Mouse (Mus musculus) hindbrain, embryonic 11.5 days (tissue): ENCODE data around the gene Atrnl1. TPM values are rescaled to one million over a fixed set of nuclear protein-coding genes. Genes with fewer than 3 reads are reported as not detected.

ENCODE experiments used
- ATAC-seq: fragments of 200-750 bp; cut with Nextera tagmentation; 2 replicates; pipeline ENCODE4 v1.8.0; 2017; ENCODE audit warnings: mild to moderate bottlenecking, moderate TSS enrichment, moderate library complexity; ENCODE audit not compliant: low FRiP score
- DNase-seq: peaks from one replicate; pipeline ENCODE4 v3.0.0-alpha.2; 2015; ENCODE audit warnings: low spot score
- H3K27ac ChIP-seq: fragments of 300-500 bp; sonication (generic); 2 replicates; pipeline ENCODE4 v1.5.1; 2014; ENCODE audit warnings: mild to moderate bottlenecking, low read depth, low read length
- H3K27me3 ChIP-seq: fragments of 300-500 bp; sonication (generic); 2 replicates; pipeline ENCODE4 v1.6.1; 2014; ENCODE audit warnings: mild to moderate bottlenecking, low read length, moderate library complexity, mixed read lengths; ENCODE audit not compliant: control insufficient read depth, insufficient read depth
- H3K36me3 ChIP-seq: fragments of 300-500 bp; sonication (generic); 2 replicates; pipeline ENCODE4 v1.6.1; 2014; ENCODE audit warnings: mild to moderate bottlenecking, low read length, moderate library complexity, mixed read lengths; ENCODE audit not compliant: control insufficient read depth, insufficient read depth
- H3K4me1 ChIP-seq: fragments of 300-500 bp; sonication (generic); replicated peaks from 2 replicates; pipeline ENCODE4 v1.6.1; 2014; ENCODE audit warnings: low read length, mixed read lengths; ENCODE audit not compliant: control insufficient read depth, insufficient read depth
- H3K4me2 ChIP-seq: fragments of 300-500 bp; sonication (generic); replicated peaks from 2 replicates; pipeline ENCODE4 v1.6.1; 2014; ENCODE audit warnings: mild to moderate bottlenecking, low read depth, low read length
- H3K4me3 ChIP-seq: fragments of 300-500 bp; sonication (generic); 2 replicates; pipeline ENCODE4 v1.5.1; 2014; ENCODE audit warnings: low read depth, low read length
- H3K9ac ChIP-seq: fragments of 300-500 bp; sonication (generic); 2 replicates; pipeline ENCODE4 v1.6.1; 2014; ENCODE audit warnings: low read depth, low read length
- H3K9me3 ChIP-seq: fragments of 300-500 bp; sonication (generic); 2 replicates; pipeline ENCODE4 v1.6.1; 2016; ENCODE audit warnings: low read length; ENCODE audit not compliant: control insufficient read depth
- WGBS: fragments of 180-500 bp; shearing (Covaris S2); extraction: QIAGEN DNeasy Blood & Tissue Kit; methylation state at CpG from one replicate; pipeline ENCODE4 v1.1.7; 2014; 5-methylcytosine and 5-hydroxymethylcytosine counted together
- polyA plus RNA-seq: library from polyadenylated mRNA; unstranded; fragments of >200 nt; fragmentation: Nextera tagmentation; extraction: Ambion mirVana; gene quantifications from 2 replicates; pipeline ENCODE4 v1.2.1, GENCODE M21; 2014

Gene Atrnl1
- polyA plus RNA-seq, 1 experiment from 2014 or later = 6.6 TPM

GRCm38 (mm10) chr19:58077529-58078070 is 466.8 kb downstream of the Atrnl1 start:
- Histone ChIP-seq H3K36me3 (no peaks in the 10 kb centered on the region), H3K4me2 (no peak overlapping the region), H3K9me3 (no peaks in the 10 kb centered on the region), H3K4me1 (no peaks in the 10 kb centered on the region), H3K27ac (no peak overlapping the region), H3K27me3 (no peaks in the 10 kb centered on the region), H3K9ac (no peak overlapping the region), H3K4me3 (no peak overlapping the region)
- ATAC-seq (no peak), DNase-seq (no peak)
- WGBS = 92% methylated on average over 10 of the region's 10 CpGs

GRCm38 (mm10) chr19:58080168-58080567 is 469.3 kb downstream of the Atrnl1 start:
- no peak overlapping the region for H3K27ac ChIP-seq
- whole genome bisulfite sequencing = 96% methylated on average over 6 of the region's 6 CpGs
- H3K4me2 ChIP-seq = no peak overlapping the region
- no peaks in the 10 kb centered on the region for H3K4me1 ChIP-seq
- DNase-seq (no peak), ATAC-seq (no peak)
- no peak overlapping the region for H3K4me3 ChIP-seq
- no peaks in the 10 kb centered on the region for H3K36me3 ChIP-seq
- H3K9ac ChIP-seq = no peak overlapping the region
- H3K9me3 ChIP-seq = no peaks in the 10 kb centered on the region
- no peaks in the 10 kb centered on the region for H3K27me3 ChIP-seq

GRCm38 (mm10) chr19:58082751-58083150 is 471.9 kb downstream of the Atrnl1 start:
- Histone ChIP-seq H3K36me3 (no peaks in the 10 kb centered on the region), H3K27ac (no peak overlapping the region), H3K9ac (no peak overlapping the region), H3K9me3 (no peaks in the 10 kb centered on the region), H3K4me1 (no peaks in the 10 kb centered on the region), H3K4me3 (no peak overlapping the region), H3K27me3 (no peaks in the 10 kb centered on the region), H3K4me2 (no peak overlapping the region)
- ATAC-seq = no peak
- 97% methylated on average over 19 of the region's 19 CpGs for WGBS
- no peak for DNase-seq

- ATAC-seq (no peak), DNase-seq (no peak)
- no peak overlapping the region for H3K4me3 ChIP-seq
- no peaks in the 10 kb centered on the region for H3K27me3 ChIP-seq
- no peaks in the 10 kb centered on the region for H3K36me3 ChIP-seq
- no peak overlapping the region for H3K9ac ChIP-seq
- WGBS = 87% methylated on average over 14 of the region's 14 CpGs
- no peak overlapping the region for H3K27ac ChIP-seq
- H3K4me1 ChIP-seq = no peaks in the 10 kb centered on the region
- no peaks in the 10 kb centered on the region for H3K9me3 ChIP-seq
- H3K4me2 ChIP-seq = no peak overlapping the region
These were observed 474.0 kb downstream of the Atrnl1 start for GRCm38 (mm10) chr19:58084826-58085225.

- no peak overlapping the region for H3K4me3 ChIP-seq
- WGBS = 90% methylated on average over 8 of the region's 8 CpGs
- ATAC-seq (no peak), DNase-seq (no peak)
- no peaks in the 10 kb centered on the region for H3K4me1 ChIP-seq
- H3K9ac ChIP-seq = no peak overlapping the region
- no peak overlapping the region for H3K27ac ChIP-seq
- no peaks in the 10 kb centered on the region for H3K9me3 ChIP-seq
- H3K36me3 ChIP-seq = no peaks in the 10 kb centered on the region
- H3K27me3 ChIP-seq = no peaks in the 10 kb centered on the region
- no peak overlapping the region for H3K4me2 ChIP-seq
These were observed 475.9 kb downstream of the Atrnl1 start for GRCm38 (mm10) chr19:58086734-58087133.

GRCm38 (mm10) chr19:58087901-58088300 is 477.1 kb downstream of the Atrnl1 start:
- Histone ChIP-seq H3K9ac (no peak overlapping the region), H3K27ac (no peak overlapping the region), H3K4me3 (no peak overlapping the region), H3K27me3 (no peaks in the 10 kb centered on the region), H3K4me2 (no peak overlapping the region), H3K9me3 (no peaks in the 10 kb centered on the region), H3K4me1 (no peaks in the 10 kb centered on the region), H3K36me3 (no peaks in the 10 kb centered on the region)
- WGBS = 90% methylated on average over 1 of the region's 1 CpGs
- ATAC-seq = no peak
- no peak for DNase-seq

- Histone ChIP-seq H3K4me1 (no peaks in the 10 kb centered on the region), H3K9ac (no peak overlapping the region), H3K27ac (no peak overlapping the region), H3K4me3 (no peak overlapping the region), H3K36me3 (no peaks in the 10 kb centered on the region), H3K9me3 (no peaks in the 10 kb centered on the region), H3K4me2 (no peak overlapping the region), H3K27me3 (no peaks in the 10 kb centered on the region)
- 82% methylated on average over 7 of the region's 7 CpGs for WGBS
- no peak for DNase-seq
- no peak for ATAC-seq
These were observed 477.6 kb downstream of the Atrnl1 start for GRCm38 (mm10) chr19:58088433-58088832.

- Histone ChIP-seq H3K27me3 (no peaks in the 10 kb centered on the region), H3K4me3 (no peak overlapping the region), H3K27ac (no peak overlapping the region), H3K9me3 (no peaks in the 10 kb centered on the region), H3K4me1 (no peaks in the 10 kb centered on the region), H3K4me2 (no peak overlapping the region), H3K9ac (no peak overlapping the region), H3K36me3 (no peaks in the 10 kb centered on the region)
- 94% methylated on average over 16 of the region's 16 CpGs for WGBS
- ATAC-seq (no peak), DNase-seq (no peak)
These were observed 481.1 kb downstream of the Atrnl1 start for GRCm38 (mm10) chr19:58091911-58092310.

GRCm38 (mm10) chr19:58094781-58095543 is 484.1 kb downstream of the Atrnl1 start:
- H3K9me3 ChIP-seq = no peaks in the 10 kb centered on the region
- no peaks in the 10 kb centered on the region for H3K36me3 ChIP-seq
- DNase-seq (no peak), ATAC-seq (no peak)
- no peaks in the 10 kb centered on the region for H3K27me3 ChIP-seq
- H3K4me1 ChIP-seq = no peaks in the 10 kb centered on the region
- whole genome bisulfite sequencing = 67% methylated on average over 14 of the region's 14 CpGs
- H3K27ac ChIP-seq = no peak overlapping the region
- H3K4me3 ChIP-seq = no peak overlapping the region
- no peak overlapping the region for H3K9ac ChIP-seq
- no peak overlapping the region for H3K4me2 ChIP-seq
